Mouse (Mus musculus): Measurements from ENCODE around the gene Tmem43.

DNA sequence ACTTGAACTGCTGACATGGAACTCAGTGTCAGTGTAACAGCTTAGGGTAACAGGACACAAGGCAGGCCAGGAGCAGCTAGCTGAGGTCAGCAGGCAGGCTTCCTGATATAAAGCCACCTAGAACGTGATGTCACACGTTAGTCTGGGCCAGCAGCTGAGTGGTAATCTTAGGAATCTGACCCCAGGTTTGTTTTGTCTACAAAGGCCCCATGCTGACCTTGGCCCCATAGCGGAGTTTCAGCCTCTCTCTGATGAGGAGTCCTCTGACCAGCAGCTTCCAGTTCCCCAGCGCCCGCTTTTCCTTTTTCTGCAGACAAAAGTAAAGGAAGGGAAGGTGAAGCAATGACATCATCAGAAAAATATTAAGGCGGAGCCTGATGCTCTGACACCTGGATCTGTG is 17.5 kb downstream of the Tmem43 start:
- TF ChIP-seq CTCF (IDR thresholded peaks at IDR 0.05; ENCODE audit: low read depth) (no peak), EP300 (IDR thresholded peaks at IDR 0.05; ENCODE audit: low read depth) (no peak)
